Mouse (Mus musculus): ENCODE measurements around the gene Gm4201.
"Not testable (repeated sequence)": the region's sequence is repeated elsewhere in the genome, so short reads cannot be mapped to it uniquely, and the experiment has no call there.

Gene Gm4201

GRCm38 (mm10) chr7:22565243-22565642 lies at the start of gene Gm4201:
TSS of gene Gm4201 (minus strand) at chr7:22565343.
- DNase-seq (ENCODE audit: low read depth), result not testable (repeated sequence)

DNA sequence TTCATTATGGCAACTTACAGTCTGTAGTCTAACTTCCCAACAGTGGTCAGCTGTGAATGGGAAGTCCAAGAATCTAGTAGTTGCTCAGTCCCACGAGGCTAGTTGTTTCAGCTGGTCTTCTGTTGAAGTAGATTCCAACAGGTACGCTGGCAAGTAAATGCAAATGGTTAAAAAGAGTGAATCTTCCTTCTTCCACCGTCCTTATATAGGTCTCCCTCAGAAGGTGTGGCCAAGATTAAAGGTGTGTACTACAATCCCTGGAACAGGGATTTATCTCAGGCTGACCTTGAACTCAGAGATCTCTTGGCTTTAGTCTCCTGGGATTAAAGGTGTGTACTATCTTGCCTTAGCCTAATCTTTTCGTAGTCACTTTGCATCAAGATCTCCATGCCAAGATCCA lies 22.9 kb upstream of the Gm4201 start, which contains the start of gene Gm4565:
TSS of gene Gm4565 (minus strand) at position 101 of the 400 bp plus-strand sequence.
- DNase-seq (ENCODE audit: low read depth), result not testable (repeated sequence)

DNA sequence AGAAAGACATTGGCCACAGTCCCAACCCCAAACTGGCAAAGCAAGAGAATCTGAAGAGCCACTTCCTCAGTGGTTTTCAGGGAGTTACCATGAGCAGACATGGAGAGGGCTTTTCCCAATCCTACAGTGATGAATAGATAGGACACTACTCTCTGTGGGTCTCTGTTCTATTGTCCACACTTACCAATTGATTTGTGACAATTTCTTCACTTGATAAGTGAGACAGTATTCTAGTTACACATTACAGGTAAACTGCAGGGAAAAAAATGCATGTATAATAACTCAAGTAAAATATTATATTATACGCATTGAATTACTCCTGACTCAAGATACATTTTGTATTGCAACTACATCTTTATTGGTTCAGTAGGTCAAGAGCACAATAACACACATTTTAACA lies 30.4 kb downstream of the Gm4201 start, which contains the start of gene Gm8677:
TSS of gene Gm8677 (minus strand) at position 101 of the 400 bp plus-strand sequence.
- not testable (repeated sequence) for DNase-seq (ENCODE audit: low read depth)

DNA sequence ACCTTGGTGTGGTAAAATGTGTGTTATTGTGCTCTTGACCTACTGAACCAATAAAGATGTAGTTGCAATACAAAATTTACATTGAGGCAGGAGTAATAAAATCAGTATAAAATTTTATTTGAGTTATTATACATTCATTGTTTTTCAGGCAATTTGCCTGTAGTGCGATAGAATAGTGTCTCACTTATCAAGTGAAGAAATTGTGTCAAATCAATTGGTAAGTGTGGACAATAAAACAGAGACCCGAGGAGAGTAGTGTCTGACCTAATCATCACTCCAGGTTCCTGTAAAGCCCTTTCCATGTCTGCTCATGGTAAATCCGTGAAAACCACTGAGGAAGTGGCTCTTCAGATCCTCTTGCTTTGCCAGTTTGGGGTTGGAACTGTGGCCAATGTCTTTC lies 42.5 kb downstream of the Gm4201 start, which contains the start of gene Vmn1r152:
TSS of gene Vmn1r152 (plus strand) at position 301 of the 400 bp plus-strand sequence.
- not testable (repeated sequence) for DNase-seq (ENCODE audit: low read depth)

All from c-Kit-positive CD71-positive TER-119-negative erythroid progenitor cells, embryonic 14.5 days (primary cell).